Mouse (Mus musculus): ENCODE measurements around the gene Notch2. TPM values are rescaled to one million over a fixed set of nuclear protein-coding genes. Genes with fewer than 3 reads are reported as not detected.

Notch2 gene
- polyA plus RNA-seq, 1 experiment = 49.4 TPM

- Histone ChIP-seq H3K4me3 (ENCODE audit: insufficient read depth, low read length) (no peak overlapping the region), H3K4me1 (ENCODE audit: control insufficient read depth, insufficient read depth, low read length) (peaks cover 44% of the 10 kb centered on the region), H3K27ac (ENCODE audit: insufficient read depth, low read length) (no peak overlapping the region)
- TF ChIP-seq POLR2A (IDR thresholded peaks at IDR 0.05; ENCODE audit: low read depth, low read length) (no peak), CTCF (IDR thresholded peaks at IDR 0.05; ENCODE audit: borderline replicate concordance, insufficient read depth, low read length) (no peak)
Observed at GRCm38 (mm10) chr3:98037151-98037550, 23.8 kb downstream of the Notch2 start.

DNA sequence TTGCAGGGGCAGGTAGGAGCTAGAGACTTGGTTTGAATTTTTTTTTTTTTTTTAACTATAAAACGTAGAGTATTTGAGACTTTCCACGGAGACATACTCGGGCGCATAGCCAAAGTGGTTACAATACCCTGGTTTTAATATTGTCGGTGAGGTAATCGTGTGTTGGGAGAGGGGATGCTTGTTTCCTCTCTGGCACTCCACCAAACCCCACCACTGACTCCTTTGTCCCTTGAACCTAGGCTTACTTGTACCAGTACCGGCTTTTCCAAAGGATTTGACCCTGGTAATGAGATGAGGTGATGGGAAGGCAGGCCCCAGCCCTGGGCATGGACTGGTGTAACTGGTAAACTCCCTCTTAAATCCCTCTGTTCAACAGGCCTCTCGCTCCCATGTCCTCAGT is 25.3 kb downstream of the Notch2 start:
- Histone ChIP-seq H3K27ac (ENCODE audit: insufficient read depth, low read length) (no peak overlapping the region), H3K4me1 (ENCODE audit: control insufficient read depth, insufficient read depth, low read length) (peaks cover 34% of the 10 kb centered on the region), H3K4me3 (ENCODE audit: insufficient read depth, low read length) (no peak overlapping the region)
- no peak for TF ChIP-seq POLR2A (IDR thresholded peaks at IDR 0.05; ENCODE audit: low read depth, low read length)
- TF ChIP-seq CTCF (IDR thresholded peaks at IDR 0.05; ENCODE audit: borderline replicate concordance, insufficient read depth, low read length) = no peak

- Histone ChIP-seq H3K4me3 (ENCODE audit: insufficient read depth, low read length) (no peak overlapping the region), H3K27ac (ENCODE audit: insufficient read depth, low read length) (no peak overlapping the region)
- TF ChIP-seq CTCF (IDR thresholded peaks at IDR 0.05; ENCODE audit: borderline replicate concordance, insufficient read depth, low read length) (no peak), POLR2A (IDR thresholded peaks at IDR 0.05; ENCODE audit: low read depth, low read length) (no peak)
Observed at GRCm38 (mm10) chr3:98039223-98039622, 25.9 kb downstream of the Notch2 start.

GRCm38 (mm10) chr3:98039666-98040456 is 26.5 kb downstream of the Notch2 start:
- H3K4me3 ChIP-seq (ENCODE audit: insufficient read depth, low read length) = no peak overlapping the region
- TF ChIP-seq POLR2A (IDR thresholded peaks at IDR 0.05; ENCODE audit: low read depth, low read length) (no peak), CTCF (IDR thresholded peaks at IDR 0.05; ENCODE audit: borderline replicate concordance, insufficient read depth, low read length) (no peak)
- no peak overlapping the region for H3K27ac ChIP-seq (ENCODE audit: insufficient read depth, low read length)

More at GRCm38 (mm10) chr3:98039223-98039622, 25.9 kb downstream of the Notch2 start:
- H3K4me1 ChIP-seq (ENCODE audit: control insufficient read depth, insufficient read depth, low read length) = peaks cover 33% of the 10 kb centered on the region

DNA sequence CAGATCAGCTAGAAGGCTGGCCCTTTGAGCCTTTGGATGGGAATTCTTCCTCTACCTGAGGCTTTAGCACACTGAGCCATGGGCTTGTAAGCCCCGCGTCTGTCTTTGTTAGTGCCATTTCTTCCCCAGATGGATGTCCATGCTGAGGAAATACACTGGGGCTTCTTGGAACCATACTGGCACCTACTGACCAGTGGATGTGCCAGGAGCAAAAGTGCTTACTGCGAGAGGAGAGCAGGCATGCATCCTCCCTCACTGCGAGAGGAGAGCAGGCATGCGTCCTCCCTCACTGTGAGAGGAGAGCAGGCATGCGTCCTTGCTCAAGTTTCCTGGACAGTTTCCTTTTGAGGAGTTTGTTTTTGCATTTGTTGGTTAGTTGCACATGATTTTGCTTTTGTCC is 27.5 kb downstream of the Notch2 start:
- Histone ChIP-seq H3K4me1 (ENCODE audit: control insufficient read depth, insufficient read depth, low read length) (peaks cover 29% of the 10 kb centered on the region), H3K27ac (ENCODE audit: insufficient read depth, low read length) (no peak overlapping the region), H3K4me3 (ENCODE audit: insufficient read depth, low read length) (no peak overlapping the region)
- TF ChIP-seq CTCF (IDR thresholded peaks at IDR 0.05; ENCODE audit: borderline replicate concordance, insufficient read depth, low read length) (no peak), POLR2A (IDR thresholded peaks at IDR 0.05; ENCODE audit: low read depth, low read length) (no peak)

More at GRCm38 (mm10) chr3:98039666-98040456, 26.5 kb downstream of the Notch2 start:
- H3K4me1 ChIP-seq (ENCODE audit: control insufficient read depth, insufficient read depth, low read length) = peaks cover 35% of the 10 kb centered on the region

DNA sequence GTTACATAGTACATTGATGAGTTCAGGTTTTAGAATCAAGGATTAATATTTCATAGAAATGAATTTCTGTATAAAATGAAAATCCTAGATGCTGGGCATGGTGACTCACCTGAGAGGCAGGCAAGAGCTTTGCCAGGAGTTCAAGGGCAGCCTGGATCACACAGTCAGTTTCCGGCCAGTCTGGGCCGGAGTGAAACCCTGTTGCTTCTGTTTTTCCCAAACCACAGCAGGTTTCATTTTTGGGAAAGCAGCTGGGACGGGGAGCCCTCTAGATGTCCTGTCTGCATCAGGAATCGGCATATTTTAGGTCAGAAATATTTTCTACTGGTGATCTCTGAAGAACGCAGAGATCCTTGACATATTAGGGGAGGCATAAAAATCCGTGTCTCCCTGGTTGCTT is 29.0 kb downstream of the Notch2 start:
- peaks cover 25% of the 10 kb centered on the region for H3K4me1 ChIP-seq (ENCODE audit: control insufficient read depth, insufficient read depth, low read length)
- no peak overlapping the region for H3K4me3 ChIP-seq (ENCODE audit: insufficient read depth, low read length)
- peak overlapping the region; percentile 86 for H3K27ac ChIP-seq (ENCODE audit: insufficient read depth, low read length)
- TF ChIP-seq POLR2A (IDR thresholded peaks at IDR 0.05; ENCODE audit: low read depth, low read length) (no peak), CTCF (IDR thresholded peaks at IDR 0.05; ENCODE audit: borderline replicate concordance, insufficient read depth, low read length) (no peak)

- Histone ChIP-seq H3K27ac (ENCODE audit: insufficient read depth, low read length) (peak overlapping the region; percentile 86), H3K4me3 (ENCODE audit: insufficient read depth, low read length) (no peak overlapping the region), H3K4me1 (ENCODE audit: control insufficient read depth, insufficient read depth, low read length) (peaks cover 23% of the 10 kb centered on the region)
- TF ChIP-seq CTCF (IDR thresholded peaks at IDR 0.05; ENCODE audit: borderline replicate concordance, insufficient read depth, low read length) (no peak), POLR2A (IDR thresholded peaks at IDR 0.05; ENCODE audit: low read depth, low read length) (no peak)
Observed at GRCm38 (mm10) chr3:98042955-98043456, 29.7 kb downstream of the Notch2 start.

DNA sequence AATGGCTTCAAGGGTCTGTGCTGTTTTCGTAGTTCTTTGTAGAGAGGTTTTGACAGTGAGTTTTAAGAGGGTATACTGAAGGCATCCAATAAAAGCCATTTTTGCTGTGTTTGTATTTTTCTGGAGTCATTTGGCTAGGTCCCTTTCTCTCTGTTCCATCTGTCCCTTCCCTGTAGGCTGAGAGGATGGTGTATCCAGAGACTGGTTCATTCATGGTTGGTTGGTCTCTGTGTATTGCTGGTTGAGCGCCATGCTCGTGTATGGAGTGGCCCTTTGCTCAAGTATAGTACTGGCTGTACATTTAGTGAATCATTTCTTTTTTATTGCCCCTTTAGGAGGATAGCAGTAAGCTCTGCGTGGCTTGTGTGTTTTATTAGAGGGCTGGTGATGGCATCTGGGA is 30.3 kb downstream of the Notch2 start:
- TF ChIP-seq CTCF (IDR thresholded peaks at IDR 0.05; ENCODE audit: borderline replicate concordance, insufficient read depth, low read length) = no peak
- no peak for TF ChIP-seq POLR2A (IDR thresholded peaks at IDR 0.05; ENCODE audit: low read depth, low read length)
- no peak overlapping the region for H3K4me3 ChIP-seq (ENCODE audit: insufficient read depth, low read length)
- H3K4me1 ChIP-seq (ENCODE audit: control insufficient read depth, insufficient read depth, low read length) = peaks cover 19% of the 10 kb centered on the region

DNA sequence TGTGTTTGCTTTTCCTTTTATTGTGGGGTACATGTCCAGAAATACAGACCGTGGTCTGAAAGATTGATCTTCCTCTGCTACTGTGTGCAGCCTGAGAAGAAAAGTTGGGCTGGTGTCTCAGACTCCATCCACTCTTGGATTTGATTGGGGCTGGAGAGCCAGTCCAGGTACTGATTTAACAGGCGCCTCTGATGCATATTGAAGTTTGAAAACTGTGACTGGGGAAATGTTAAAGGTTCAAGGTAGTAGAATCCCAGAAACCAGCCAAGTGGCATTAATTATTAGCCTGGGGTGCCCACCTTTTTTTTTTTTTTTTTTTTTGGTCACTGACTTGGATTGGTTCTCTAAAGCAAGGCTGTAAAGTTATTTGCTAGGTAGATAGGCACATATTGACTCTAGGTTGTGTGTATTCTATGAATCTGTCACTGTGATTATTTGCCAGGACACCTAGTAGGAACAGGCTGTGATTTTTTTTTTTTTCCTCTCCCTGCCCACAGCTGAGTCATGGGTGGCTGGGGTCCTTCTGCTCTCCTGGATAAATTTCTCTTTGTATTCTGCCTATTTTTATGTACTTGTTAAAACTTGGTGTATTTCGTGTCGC is 31.5 kb downstream of the Notch2 start:
- peaks cover 13% of the 10 kb centered on the region for H3K4me1 ChIP-seq (ENCODE audit: control insufficient read depth, insufficient read depth, low read length)

More for the DNA sequence above, 30.3 kb downstream of the Notch2 start:
- H3K27ac ChIP-seq (ENCODE audit: insufficient read depth, low read length) = peak overlapping the region; percentile 86

More for the DNA sequence above, 31.5 kb downstream of the Notch2 start:
- TF ChIP-seq CTCF (IDR thresholded peaks at IDR 0.05; ENCODE audit: borderline replicate concordance, insufficient read depth, low read length) (no peak), POLR2A (IDR thresholded peaks at IDR 0.05; ENCODE audit: low read depth, low read length) (no peak)
- Histone ChIP-seq H3K4me3 (ENCODE audit: insufficient read depth, low read length) (no peak overlapping the region), H3K27ac (ENCODE audit: insufficient read depth, low read length) (peak overlapping the region; percentile 48; the same call in 1 of the 2 replicates)
